Comparison of ENCODE assay signal across 7 mouse cellular contexts in genomic region chr16:16870617-16871331, GRCm38 (mm10). TPM values are rescaled to one million over a fixed set of nuclear protein-coding genes. Genes with fewer than 3 reads are reported as not detected.
DNase-seq lines count a peak whose midpoint lies in the region; ATAC-seq lines count a peak whose summit lies in the region.

Gene Top3b, plus strand, starts transcription at chr16:16870736.
Gene Vpreb1, minus strand, starts transcription at chr16:16870843.

- no peaks in the 10 kb centered on the region for H3K27me3 ChIP-seq in intestine, embryonic 15.5 days (replicated peaks)
- H3K27me3 ChIP-seq in midbrain, embryonic 10.5 days (ENCODE audit: low read depth, poor library complexity, severe bottlenecking): no peaks in the 10 kb centered on the region

- H3K9ac ChIP-seq in intestine, embryonic 15.5 days: peak within 1 kb of the TSS; percentile 86

- peak within 1 kb of the TSS; percentile 96 for H3K27ac ChIP-seq in intestine, embryonic 15.5 days
- peak within 1 kb of the TSS; percentile 89 for H3K27ac ChIP-seq in midbrain, embryonic 10.5 days (replicated peaks)

- H3K4me3 ChIP-seq in intestine, embryonic 15.5 days (replicated peaks): peak within 1 kb of the TSS; percentile 72
- H3K4me3 ChIP-seq in midbrain, embryonic 10.5 days: peak within 1 kb of the TSS; percentile 66

- H3K9me3 ChIP-seq in intestine, embryonic 15.5 days: no peaks in the 10 kb centered on the region
- H3K9me3 ChIP-seq in midbrain, embryonic 10.5 days (replicated peaks): peaks cover under 1% of the 10 kb centered on the region; the same call in 1 of the 2 replicates

- under 1% methylated on average over 49 of the region's 49 CpGs for WGBS in intestine, embryonic 15.5 days
- under 1% methylated on average over 49 of the region's 49 CpGs for WGBS in midbrain, embryonic 10.5 days

- peaks cover 5% of the 10 kb centered on the region; the same call in 1 of the 2 replicates for H3K36me3 ChIP-seq in intestine, embryonic 15.5 days
- peaks cover 9% of the 10 kb centered on the region for H3K36me3 ChIP-seq in midbrain, embryonic 10.5 days

- H3K4me2 ChIP-seq in intestine, embryonic 15.5 days (replicated peaks): peak within 1 kb of the TSS; percentile 58

- no peaks in the 10 kb centered on the region; the same call in 1 of the 2 replicates for H3K4me1 ChIP-seq in intestine, embryonic 15.5 days (replicated peaks)
- peaks cover 11% of the 10 kb centered on the region for H3K4me1 ChIP-seq in midbrain, embryonic 10.5 days

- ATAC-seq in intestine, embryonic 15.5 days: peak; percentile 98

- peak; percentile 92 for DNase-seq in adrenal gland, adult 2 months
- DNase-seq in embryo, embryonic 11.5 days (ENCODE audit: low read depth, low spot score): peak; percentile 93
- DNase-seq in gastrocnemius, postnatal 36 days: peak; percentile 82 to 83
- DNase-seq in left cerebral cortex, postnatal 25 days (ENCODE audit: low spot score in 2 of 2): peak; percentile 87 to 96
- peak; percentile 97 for DNase-seq in midbrain, embryonic 10.5 days (ENCODE audit: low spot score)
- DNase-seq in right cerebral cortex, postnatal 4 days: peak; percentile 86

- intact Hi-C loops in gastrocnemius, postnatal 36 days (cut with DNase I): no loop called here
- intact Hi-C loops in left cerebral cortex, postnatal 25 days (cut with DNase I): loop anchor here (5.0 to 10.0 kb wide), 3 partner anchors 273 to 568 kb away; partner anchors contain the start of genes Dnm1l and Yars2

RNA-seq across cellular contexts. Expression of gene Top3b, which starts in this region (rescaled TPM):
- 10 to 100 TPM; 47.4 to 51.5 TPM for total RNA-seq in adrenal gland, adult 2 months (2021)
- 43.8 and 53.1 TPM in 2 replicates for polyA plus RNA-seq in adrenal gland, adult 2 months (2012; rRNA removed)
- 10 to 100 TPM; 17.3 to 20.0 TPM for total RNA-seq in gastrocnemius, postnatal 36 days (2021)
- 51.1 and 54.0 TPM in 2 replicates for polyA plus RNA-seq in intestine, embryonic 15.5 days (2015; fragmentation: Nextera tagmentation; extraction: Ambion mirVana)
- 10 to 100 TPM; 53.6 to 65.1 TPM for total RNA-seq in left cerebral cortex, postnatal 25 days (2021)
- polyA plus RNA-seq in midbrain, embryonic 10.5 days (2016; fragmentation: Nextera tagmentation; extraction: Ambion mirVana): 60.5 and 69.0 TPM in 2 replicates

RNA-seq across cellular contexts. Expression of gene Vpreb1, which starts in this region (rescaled TPM):
- under 1 TPM; 0.97 to 0.98 TPM for total RNA-seq in adrenal gland, adult 2 months (2021)
- 4.7 and 4.8 TPM in 2 replicates for polyA plus RNA-seq in adrenal gland, adult 2 months (2012; rRNA removed)
- total RNA-seq in gastrocnemius, postnatal 36 days (2021): not detected
- 1.5 and 1.6 TPM in 2 replicates for polyA plus RNA-seq in intestine, embryonic 15.5 days (2015; fragmentation: Nextera tagmentation; extraction: Ambion mirVana)
- not detected for total RNA-seq in left cerebral cortex, postnatal 25 days (2021)
- polyA plus RNA-seq in midbrain, embryonic 10.5 days (2016; fragmentation: Nextera tagmentation; extraction: Ambion mirVana): 2.1 and 2.2 TPM in 2 replicates

Comparison
In these comparisons a context has a peak if more than half of its experiments do, and no peak if none do; other contexts are left out.
1. Peak in every context shown above with its lines: DNase-seq, ATAC-seq, H3K4me3 ChIP-seq and H3K27ac ChIP-seq.